ENCODE assay signal across 8 mouse cellular contexts in the genomic region with DNA sequence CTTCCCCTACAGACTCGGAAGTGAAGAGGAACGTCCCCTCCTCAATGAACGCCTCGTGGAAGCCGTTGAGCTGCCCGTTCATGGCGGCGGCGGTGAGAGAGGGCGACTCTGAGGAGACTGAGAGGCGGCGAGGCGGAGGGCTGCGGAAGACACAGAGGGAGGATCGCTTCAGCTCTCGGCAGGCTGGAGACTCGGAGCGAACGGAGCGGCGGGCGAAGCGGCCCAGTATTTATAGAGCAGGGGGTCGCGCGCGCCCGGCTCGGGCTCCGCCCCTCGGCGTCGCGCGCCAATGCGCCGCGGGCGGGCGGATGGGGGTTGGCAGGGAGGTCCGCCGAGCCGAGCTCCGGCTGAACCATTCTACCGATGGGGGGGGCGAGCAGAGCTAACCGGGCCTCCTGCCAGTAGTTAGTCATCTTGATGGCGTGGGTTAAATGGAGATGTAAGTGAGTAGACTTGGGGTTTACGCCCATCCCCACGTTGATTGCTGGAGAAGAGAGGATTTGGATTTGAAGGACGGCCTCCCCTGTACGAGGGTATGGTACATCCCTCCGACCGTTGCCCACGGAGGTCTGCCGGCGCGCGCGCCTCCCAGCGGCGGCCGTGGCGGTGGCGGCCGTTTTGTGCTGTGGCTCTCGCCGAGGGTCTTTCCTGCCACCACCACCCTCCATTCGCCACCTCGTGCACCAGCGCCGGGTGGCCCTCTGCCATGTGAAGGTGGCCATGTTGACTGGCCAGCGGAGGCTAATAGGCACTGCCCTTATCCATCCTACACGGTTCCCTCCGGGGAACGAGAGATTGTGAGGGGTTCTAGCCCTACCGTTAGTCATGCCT. TPM values are rescaled to one million over a fixed set of nuclear protein-coding genes. Genes with fewer than 3 reads are reported as not detected.
DNase-seq lines count a peak whose midpoint lies in the region; ATAC-seq and TF ChIP-seq lines count a peak whose summit lies in the region.

TSS of gene Mat2a (minus strand) at position 204 of the 831 bp plus-strand sequence.

- 0% methylated on average over 42 of the region's 77 CpGs for whole genome bisulfite sequencing in embryonic facial prominence, embryonic 14.5 days
- under 1% methylated on average over 76 of the region's 77 CpGs for WGBS in heart, adult 2 months
- under 1% methylated on average over 68 of the region's 77 CpGs for WGBS in limb, embryonic 14.5 days
- under 1% methylated on average over 66 of the region's 77 CpGs for WGBS in midbrain, postnatal 0 days

- peak; percentile 93 for TF ChIP-seq CTCF in heart, adult 2 months (IDR thresholded peaks at IDR 0.05)
- TF ChIP-seq CTCF in midbrain, postnatal 0 days (IDR thresholded peaks at IDR 0.05), result peak; percentile 83

- peak; percentile 84 for TF ChIP-seq EP300 in heart, adult 2 months (IDR thresholded peaks at IDR 0.05; ENCODE audit: insufficient read depth, low read depth, low read length)

- H3K9me3 ChIP-seq in embryonic facial prominence, embryonic 14.5 days (ENCODE audit: control insufficient read depth, low read length), result no peaks in the 10 kb centered on the region
- no peaks in the 10 kb centered on the region for H3K9me3 ChIP-seq in limb, embryonic 14.5 days (ENCODE audit: control insufficient read depth, low read length)
- H3K9me3 ChIP-seq in midbrain, postnatal 0 days (ENCODE audit: low read length), result no peaks in the 10 kb centered on the region

- intact Hi-C loops in heart, adult 2 months (cut with DNase I), result loop anchor here (1.0 to 5.0 kb wide), 4 partner anchors 23 to 73 kb away; partner anchors contain the start of gene Ggcx

- H3K9ac ChIP-seq in embryonic facial prominence, embryonic 14.5 days (ENCODE audit: low read depth, low read length), result peak within 1 kb of the TSS; percentile 100
- peak within 1 kb of the TSS; percentile 100 for H3K9ac ChIP-seq in heart, adult 2 months (ENCODE audit: low read depth, low read length)
- H3K9ac ChIP-seq in limb, embryonic 14.5 days (ENCODE audit: low read depth, low read length, severe bottlenecking), result peak within 1 kb of the TSS; percentile 100
- H3K9ac ChIP-seq in midbrain, postnatal 0 days (replicated peaks; ENCODE audit: low read length, poor library complexity, severe bottlenecking), result peak within 1 kb of the TSS; percentile 100

- peaks cover 15% of the 10 kb centered on the region for H3K4me1 ChIP-seq in embryonic facial prominence, embryonic 14.5 days (ENCODE audit: control insufficient read depth, insufficient read depth, low read length)
- peaks cover 8% of the 10 kb centered on the region for H3K4me1 ChIP-seq in heart, adult 2 months (ENCODE audit: control insufficient read depth, insufficient read depth, low read length)
- H3K4me1 ChIP-seq in limb, embryonic 14.5 days (ENCODE audit: control insufficient read depth, insufficient read depth, low read length), result peaks cover 23% of the 10 kb centered on the region
- H3K4me1 ChIP-seq in midbrain, postnatal 0 days (ENCODE audit: insufficient read depth, low read length), result peaks cover 12% of the 10 kb centered on the region; the same call in 1 of the 2 replicates

- peak; percentile 98 for DNase-seq in 3T3-L1 (ENCODE audit: low read depth, low spot score)
- peak; percentile 90 to 95 for DNase-seq in adrenal gland, postnatal 4 days (ENCODE audit: low spot score in 2 of 2)
- peak; percentile 97 for DNase-seq in embryonic facial prominence, embryonic 14.5 days (ENCODE audit: low spot score)
- peak; percentile 96 to 97 for DNase-seq in heart, adult 2 months
- DNase-seq in kidney, adult 9 months, result peak; percentile 96
- DNase-seq in limb, embryonic 14.5 days (ENCODE audit: low spot score), result peak; percentile 96
- DNase-seq in midbrain, postnatal 0 days (ENCODE audit: low spot score), result peak; percentile 96
- peak; percentile 87 to 92 for DNase-seq in spleen, postnatal 14 days (ENCODE audit: low spot score in 2 of 2)

- peak; percentile 99 for TF ChIP-seq POLR2A in heart, adult 2 months (IDR thresholded peaks at IDR 0.05; ENCODE audit: insufficient read depth, low read depth, low read length)
- peak; percentile 100 for TF ChIP-seq POLR2A in limb, embryonic 14.5 days (IDR thresholded peaks at IDR 0.05; ENCODE audit: borderline replicate concordance, extremely low read depth, insufficient read depth, insufficient read length)

- peak within 1 kb of the TSS; percentile 100 for H3K4me3 ChIP-seq in embryonic facial prominence, embryonic 14.5 days (ENCODE audit: low read depth, low read length)
- H3K4me3 ChIP-seq in heart, adult 2 months, result peak within 1 kb of the TSS; percentile 77
- peak within 1 kb of the TSS; percentile 100 for H3K4me3 ChIP-seq in limb, embryonic 14.5 days (replicated peaks; ENCODE audit: low read length)
- H3K4me3 ChIP-seq in midbrain, postnatal 0 days (ENCODE audit: low read depth, low read length), result peak within 1 kb of the TSS; percentile 86

- peak within 1 kb of the TSS; percentile 99 for H3K27ac ChIP-seq in embryonic facial prominence, embryonic 14.5 days (replicated peaks; ENCODE audit: low read depth, low read length)
- peak within 1 kb of the TSS; percentile 97 for H3K27ac ChIP-seq in heart, adult 2 months
- peak within 1 kb of the TSS; percentile 99 for H3K27ac ChIP-seq in limb, embryonic 14.5 days (replicated peaks; ENCODE audit: low read depth, low read length)
- H3K27ac ChIP-seq in midbrain, postnatal 0 days (ENCODE audit: low read depth, low read length), result peak within 1 kb of the TSS; percentile 99

- peak; percentile 93 for ATAC-seq in embryonic facial prominence, embryonic 14.5 days (ENCODE audit: low read depth)
- ATAC-seq in limb, embryonic 14.5 days (ENCODE audit: low FRiP score, low read depth), result peak; percentile 90
- ATAC-seq in midbrain, postnatal 0 days (ENCODE audit: low FRiP score), result peak; percentile 90

- H3K36me3 ChIP-seq in embryonic facial prominence, embryonic 14.5 days (ENCODE audit: control insufficient read depth, insufficient read depth, low read length), result peaks cover 31% of the 10 kb centered on the region
- H3K36me3 ChIP-seq in heart, adult 2 months (ENCODE audit: control insufficient read depth, insufficient read depth, low read length), result peaks cover 36% of the 10 kb centered on the region
- peaks cover 37% of the 10 kb centered on the region for H3K36me3 ChIP-seq in limb, embryonic 14.5 days (ENCODE audit: control insufficient read depth, insufficient read depth, low read length)
- peaks cover 11% of the 10 kb centered on the region for H3K36me3 ChIP-seq in midbrain, postnatal 0 days (ENCODE audit: insufficient read depth, low read length)

- H3K27me3 ChIP-seq in embryonic facial prominence, embryonic 14.5 days (replicated peaks; ENCODE audit: control insufficient read depth, insufficient read depth, low read length), result no peaks in the 10 kb centered on the region
- H3K27me3 ChIP-seq in heart, adult 2 months (ENCODE audit: control insufficient read depth, insufficient read depth, low read length), result no peaks in the 10 kb centered on the region
- H3K27me3 ChIP-seq in limb, embryonic 14.5 days (ENCODE audit: control insufficient read depth, insufficient read depth, low read length), result no peaks in the 10 kb centered on the region
- H3K27me3 ChIP-seq in midbrain, postnatal 0 days (ENCODE audit: insufficient read depth, low read length), result no peaks in the 10 kb centered on the region

- H3K4me2 ChIP-seq in embryonic facial prominence, embryonic 14.5 days (ENCODE audit: low read depth, low read length), result peak within 1 kb of the TSS; percentile 84
- peak within 1 kb of the TSS; percentile 82 for H3K4me2 ChIP-seq in limb, embryonic 14.5 days (replicated peaks; ENCODE audit: low read depth, low read length, severe bottlenecking)
- peak within 1 kb of the TSS; percentile 69 for H3K4me2 ChIP-seq in midbrain, postnatal 0 days (ENCODE audit: low read depth, low read length, poor library complexity, severe bottlenecking)

- H3K79me2 ChIP-seq in heart, adult 2 months (replicated peaks; ENCODE audit: control insufficient read depth, insufficient read depth, low read length), result peaks cover 4% of the 10 kb centered on the region; the same call in 1 of the 2 replicates

RNA-seq across cellular contexts. Expression of gene Mat2a, which starts in this region (rescaled TPM):
- total RNA-seq in adrenal gland, postnatal 4 days (2021), result 100 to 1,000 TPM; 237 to 266 TPM
- polyA plus RNA-seq in embryonic facial prominence, embryonic 14.5 days (2014; fragmentation: Nextera tagmentation; extraction: Ambion mirVana), result 292 and 321 TPM in 2 replicates
- 100 to 1,000 TPM; 129 to 151 TPM for total RNA-seq in heart, adult 2 months (2021)
- 93.0 and 162 TPM in 2 replicates for polyA plus RNA-seq in heart, adult 2 months (2012; rRNA removed)
- 252 and 285 TPM in 2 replicates for polyA plus RNA-seq in limb, embryonic 14.5 days (2012; rRNA removed)
- polyA plus RNA-seq in limb, embryonic 14.5 days (2014; fragmentation: Nextera tagmentation; extraction: Ambion mirVana), result 352 and 392 TPM in 2 replicates
- total RNA-seq in midbrain, postnatal 0 days (2014; rRNA removed), result 120 and 150 TPM in 2 replicates
- polyA plus RNA-seq in midbrain, postnatal 0 days (2015; fragmentation: Nextera tagmentation; extraction: Ambion mirVana), result 279 and 298 TPM in 2 replicates

Comparison
In these comparisons a context has a peak if more than half of its experiments do, and no peak if none do; other contexts are left out.
1. Peak in every context shown above with its lines: DNase-seq, ATAC-seq, H3K4me3 ChIP-seq and H3K27ac ChIP-seq.